In the genomic region with DNA sequence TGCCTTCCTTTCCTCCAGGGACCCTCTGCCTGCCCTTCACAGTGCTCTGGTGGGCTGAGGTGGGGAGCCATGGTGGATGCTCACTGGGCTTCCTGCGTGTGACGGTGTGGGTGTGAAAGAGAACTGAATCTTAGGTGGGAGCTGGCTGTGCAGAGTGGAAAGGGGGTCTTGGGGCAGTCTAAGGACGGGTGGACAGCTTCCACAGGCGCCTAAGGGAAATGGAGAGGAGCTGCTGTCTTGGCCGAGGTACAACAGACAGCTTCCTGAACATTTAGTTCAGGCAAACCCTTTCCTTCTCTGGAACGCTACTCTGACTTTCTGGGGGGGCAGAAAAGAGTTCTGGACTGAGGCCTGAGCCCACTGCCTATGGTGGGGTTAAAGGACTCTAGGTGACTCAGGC, we compare ENCODE assay signal across 10 mouse cellular contexts. TPM values are rescaled to one million over a fixed set of nuclear protein-coding genes. Genes with fewer than 3 reads are reported as not detected.
DNase-seq lines count a peak whose midpoint lies in the region; ATAC-seq and TF ChIP-seq lines count a peak whose summit lies in the region.
"Had no signal": no experiment of that assay in that cellular context is flagged by ENCODE, and none has a peak within 500 bp of the region (broad histone marks: within the 10 kb centered on the region; RNA-seq: fewer than 3 reads in every experiment).

No protein-coding gene starts in this region.

- TF ChIP-seq POLR2A in lung, adult 2 months (IDR thresholded peaks at IDR 0.05; ENCODE audit: borderline replicate concordance, extremely low read depth, low read depth, low read length) = no peak

- peak overlapping the region; percentile 44; the same call in 1 of the 2 replicates for H3K9ac ChIP-seq in embryonic facial prominence, embryonic 13.5 days
- peak overlapping the region; percentile 21; the same call in 1 of the 2 replicates for H3K9ac ChIP-seq in heart, embryonic 16.5 days (ENCODE audit: low read length)
- H3K9ac ChIP-seq in liver, embryonic 16.5 days (ENCODE audit: low read depth, low read length) = peak overlapping the region; percentile 98

- H3K9me3 ChIP-seq in embryonic facial prominence, embryonic 13.5 days = no peaks in the 10 kb centered on the region
- no peaks in the 10 kb centered on the region for H3K9me3 ChIP-seq in embryonic facial prominence, embryonic 10.5 days
- H3K9me3 ChIP-seq in heart, embryonic 16.5 days (replicated peaks; ENCODE audit: control insufficient read depth, low read length) = no peaks in the 10 kb centered on the region
- no peaks in the 10 kb centered on the region for H3K9me3 ChIP-seq in liver, embryonic 16.5 days (replicated peaks; ENCODE audit: control insufficient read depth, low read length)
- H3K9me3 ChIP-seq: neural tube, embryonic 13.5 days had no signal

- 76% methylated on average over 6 of the region's 6 CpGs for WGBS in embryonic facial prominence, embryonic 13.5 days
- 86% methylated on average over 6 of the region's 6 CpGs for WGBS in embryonic facial prominence, embryonic 10.5 days
- WGBS in lung, adult 2 months = 41% methylated on average over 6 of the region's 6 CpGs
- 69% methylated on average over 6 of the region's 6 CpGs for WGBS in heart, embryonic 16.5 days
- 57% methylated on average over 6 of the region's 6 CpGs for WGBS in liver, embryonic 16.5 days (ENCODE audit: insufficient replicate concordance)

- no peak for DNase-seq in embryonic facial prominence, embryonic 10.5 days (ENCODE audit: low spot score)
- no peak for DNase-seq in lung, adult 2 months
- no peak for DNase-seq in lung, postnatal 14 days
- no peak for DNase-seq in thymus, postnatal 14 days

- H3K4me2 ChIP-seq in embryonic facial prominence, embryonic 13.5 days = peak overlapping the region; percentile 86
- H3K4me2 ChIP-seq in heart, embryonic 16.5 days (ENCODE audit: low read depth, low read length) = peak overlapping the region; percentile 24; the same call in 1 of the 2 replicates
- peak overlapping the region; percentile 75 for H3K4me2 ChIP-seq in liver, embryonic 16.5 days (ENCODE audit: low read depth, low read length)

- peaks cover 33% of the 10 kb centered on the region for H3K4me1 ChIP-seq in embryonic facial prominence, embryonic 13.5 days
- H3K4me1 ChIP-seq in embryonic facial prominence, embryonic 10.5 days = peaks cover 28% of the 10 kb centered on the region
- peaks cover 18% of the 10 kb centered on the region for H3K4me1 ChIP-seq in lung, adult 2 months (ENCODE audit: control insufficient read depth, insufficient read depth, low read length)
- H3K4me1 ChIP-seq in heart, embryonic 16.5 days (ENCODE audit: control insufficient read depth, insufficient read depth, low read length) = peaks cover 25% of the 10 kb centered on the region
- peaks cover 60% of the 10 kb centered on the region for H3K4me1 ChIP-seq in liver, embryonic 16.5 days (ENCODE audit: control insufficient read depth, low read depth, low read length)

- H3K27me3 ChIP-seq in embryonic facial prominence, embryonic 13.5 days = no peaks in the 10 kb centered on the region
- H3K27me3 ChIP-seq in embryonic facial prominence, embryonic 10.5 days (replicated peaks; ENCODE audit: low read depth, poor library complexity, severe bottlenecking) = no peaks in the 10 kb centered on the region
- no peaks in the 10 kb centered on the region for H3K27me3 ChIP-seq in heart, embryonic 16.5 days (ENCODE audit: control insufficient read depth, insufficient read depth, low read length)
- no peaks in the 10 kb centered on the region for H3K27me3 ChIP-seq in liver, embryonic 16.5 days (ENCODE audit: control insufficient read depth, insufficient read depth, low read depth, low read length)
- H3K27me3 ChIP-seq: neural tube, embryonic 13.5 days had no signal

- 0 out of 2 replicates have a peak overlapping the region, but pooled peaks have one; percentile 81 for H3K4me3 ChIP-seq in embryonic facial prominence, embryonic 13.5 days
- H3K4me3 ChIP-seq in embryonic facial prominence, embryonic 10.5 days = no peak overlapping the region
- peak overlapping the region; percentile 35 for H3K4me3 ChIP-seq in lung, adult 2 months (replicated peaks; ENCODE audit: extremely low read depth, low read depth, low read length)
- H3K4me3 ChIP-seq in heart, embryonic 16.5 days (ENCODE audit: low read length) = no peak overlapping the region
- peak overlapping the region; percentile 90 for H3K4me3 ChIP-seq in liver, embryonic 16.5 days (ENCODE audit: low read depth, low read length)
- H3K4me3 ChIP-seq: neural tube, embryonic 13.5 days had no signal

- H3K36me3 ChIP-seq in embryonic facial prominence, embryonic 13.5 days = peaks cover 23% of the 10 kb centered on the region
- H3K36me3 ChIP-seq in embryonic facial prominence, embryonic 10.5 days (replicated peaks) = peaks cover 23% of the 10 kb centered on the region
- H3K36me3 ChIP-seq in heart, embryonic 16.5 days (ENCODE audit: control insufficient read depth, insufficient read depth) = peaks cover 16% of the 10 kb centered on the region
- H3K36me3 ChIP-seq in liver, embryonic 16.5 days (ENCODE audit: control insufficient read depth, insufficient read depth) = peaks cover 25% of the 10 kb centered on the region

- no peak for ATAC-seq in embryonic facial prominence, embryonic 13.5 days (ENCODE audit: insufficient number of reproducible peaks, insufficient read depth, low FRiP score, low TSS enrichment, low read depth)
- no peak for ATAC-seq in heart, embryonic 16.5 days (replicated peaks; ENCODE audit: extremely low read depth, insufficient read depth, low FRiP score)
- no peak for ATAC-seq in liver, embryonic 16.5 days (ENCODE audit: low read depth)
- ATAC-seq in erythroid progenitor cell, adult 5-6 weeks (replicated peaks; ENCODE audit: low FRiP score, poor library complexity, severe bottlenecking) = no peak
- ATAC-seq: hindbrain, embryonic 16.5 days had no signal

- TF ChIP-seq CTCF in lung, adult 2 months (IDR thresholded peaks at IDR 0.05; ENCODE audit: insufficient read depth, low read length) = no peak

- no peak overlapping the region for H3K27ac ChIP-seq in embryonic facial prominence, embryonic 13.5 days
- no peak overlapping the region for H3K27ac ChIP-seq in embryonic facial prominence, embryonic 10.5 days (replicated peaks)
- H3K27ac ChIP-seq in heart, embryonic 16.5 days (ENCODE audit: low read length) = no peak overlapping the region
- H3K27ac ChIP-seq in liver, embryonic 16.5 days (ENCODE audit: low read length) = peak overlapping the region; percentile 94

RNA-seq across cellular contexts. Expression of a gene that starts 2.0 kb away (rescaled TPM):
- polyA plus RNA-seq in embryonic facial prominence, embryonic 13.5 days (2015; fragmentation: Nextera tagmentation; extraction: Ambion mirVana) = 6.1 TPM in 2 replicates
- 6.4 and 7.4 TPM in 2 replicates for polyA plus RNA-seq in embryonic facial prominence, embryonic 10.5 days (2016; fragmentation: Nextera tagmentation; extraction: Ambion mirVana)
- polyA plus RNA-seq in lung, adult 2 months (2012; rRNA removed) = 36.2 and 39.7 TPM in 2 replicates
- polyA plus RNA-seq in heart, embryonic 16.5 days (2015; fragmentation: Nextera tagmentation; extraction: Ambion mirVana) = 5.8 and 6.1 TPM in 2 replicates
- polyA plus RNA-seq in liver, embryonic 16.5 days (2015; fragmentation: Nextera tagmentation; extraction: Ambion mirVana) = 10.7 and 13.1 TPM in 2 replicates
- 131 and 136 TPM in 2 replicates for total RNA-seq in erythroid progenitor cell, adult 5-6 weeks (2015; ENCODE audit: low replicate concordance)
- total RNA-seq in erythroid progenitor cell, adult 5-6 weeks (2017; ENCODE audit: low replicate concordance) = 39.0 and 42.9 TPM in 2 replicates

Comparison
In these comparisons a context has a peak if more than half of its experiments do, and no peak if none do; other contexts are left out.
1. H3K4me3 ChIP-seq: peak in embryonic facial prominence, embryonic 13.5 days (single experiment), lung, adult 2 months (single experiment) and liver, embryonic 16.5 days (single experiment); none in embryonic facial prominence, embryonic 10.5 days (single experiment) and heart, embryonic 16.5 days (single experiment).
2. H3K4me2 ChIP-seq: peak in every context shown above with its lines; median percentile 86 in embryonic facial prominence, embryonic 13.5 days; 75 in liver, embryonic 16.5 days; 24 in heart, embryonic 16.5 days.
3. H3K9ac ChIP-seq: peak in every context shown above with its lines; median percentile 98 in liver, embryonic 16.5 days; 44 in embryonic facial prominence, embryonic 13.5 days; 21 in heart, embryonic 16.5 days.